Mouse (Mus musculus) frontal cortex, postnatal 10 days (tissue): ENCODE measurements at regions not wholly inside any gene's neighbourhood (a gene's known extent, or its start where the extent isn't known, plus 50 kb on each side); places are given as distances from the start of the nearest gene placed in this dataset.
A peak's percentile ranks its signal among the peaks of the same experiment; 100 is the strongest.

Source experiments
- DNase-seq, 2 experiments: peaks; one replicate each; pipeline ENCODE4 v3.0.0; 2022; ENCODE audit warnings: low spot score in 2 of 2, mixed read lengths in 1 of 2

- no peak for DNase-seq
Measured at GRCm38 (mm10) chr11:24685545-24686467, 608.0 kb downstream of the Bcl11a start.

GRCm38 (mm10) chr11:24688160-24688782 is 610.4 kb downstream of the Bcl11a start:
- DNase-seq: no peak

GRCm38 (mm10) chr11:24689807-24690333 is 612.0 kb downstream of the Bcl11a start:
- DNase-seq: no peak

GRCm38 (mm10) chr11:24693926-24694325 is 616.1 kb downstream of the Bcl11a start:
- no peak for DNase-seq

- DNase-seq: no peak
Measured at GRCm38 (mm10) chr11:24695010-24695720, 617.3 kb downstream of the Bcl11a start.

- DNase-seq: no peak
Measured at GRCm38 (mm10) chr11:24696561-24696960, 618.7 kb downstream of the Bcl11a start.

GRCm38 (mm10) chr11:24708790-24709189 is 630.9 kb downstream of the Bcl11a start:
- no peak for DNase-seq

- peak in 1 of 2 experiments; percentile 26 for DNase-seq
Measured at GRCm38 (mm10) chr11:24716539-24717287, 638.9 kb downstream of the Bcl11a start.

- no peak for DNase-seq
Measured at GRCm38 (mm10) chr11:24724259-24724937, 646.5 kb downstream of the Bcl11a start.

- DNase-seq: no peak
Measured at GRCm38 (mm10) chr11:24726331-24726730, 648.5 kb downstream of the Bcl11a start.

GRCm38 (mm10) chr11:24727404-24727803 is 649.5 kb downstream of the Bcl11a start:
- DNase-seq: no peak

GRCm38 (mm10) chr11:24731431-24731830 is 653.6 kb downstream of the Bcl11a start:
- DNase-seq: no peak

- peak in 1 of 2 experiments; percentile 14 for DNase-seq
Measured at GRCm38 (mm10) chr11:24739710-24740255, 661.9 kb downstream of the Bcl11a start.

- no peak for DNase-seq
Measured at GRCm38 (mm10) chr11:24740466-24740865, 662.6 kb downstream of the Bcl11a start.

- DNase-seq: peak; percentile 27 to 30
Measured at GRCm38 (mm10) chr11:24742561-24742960, 664.7 kb downstream of the Bcl11a start.

GRCm38 (mm10) chr11:24743439-24743838 is 665.6 kb downstream of the Bcl11a start:
- DNase-seq: no peak

- no peak for DNase-seq
Measured at GRCm38 (mm10) chr11:24745841-24746240, 668.0 kb downstream of the Bcl11a start.

GRCm38 (mm10) chr11:24750144-24750779 is 672.4 kb downstream of the Bcl11a start:
- no peak for DNase-seq

GRCm38 (mm10) chr11:24758130-24758529 is 680.3 kb downstream of the Bcl11a start:
- no peak for DNase-seq

- DNase-seq: no peak
Measured at GRCm38 (mm10) chr11:24783470-24783869, 705.6 kb downstream of the Bcl11a start.
